Mouse (Mus musculus) hindbrain, embryonic 12.5 days (tissue): Measurements from ENCODE around the gene Ifnb1. TPM values are rescaled to one million over a fixed set of nuclear protein-coding genes. Genes with fewer than 3 reads are reported as not detected.

Experiments used
- ATAC-seq: fragments of 200-750 bp; cut with Nextera tagmentation; 2 replicates; pipeline ENCODE4 v1.8.0; 2017; ENCODE audit warnings: moderate TSS enrichment; ENCODE audit not compliant: low FRiP score
- H3K27ac ChIP-seq: fragments of 300-500 bp; sonication (generic); 2 replicates; pipeline ENCODE4 v1.5.1; 2016; ENCODE audit warnings: mild to moderate bottlenecking
- H3K27me3 ChIP-seq: fragments of 300-500 bp; sonication (generic); 2 replicates; pipeline ENCODE4 v1.6.1; 2016; ENCODE audit warnings: mild to moderate bottlenecking
- H3K36me3 ChIP-seq: fragments of 300-500 bp; sonication (generic); 2 replicates; pipeline ENCODE4 v1.6.1; 2016; ENCODE audit warnings: mild to moderate bottlenecking
- H3K4me1 ChIP-seq: fragments of 300-500 bp; sonication (generic); 2 replicates; pipeline ENCODE4 v1.6.1; 2016
- H3K4me2 ChIP-seq: fragments of 300-500 bp; sonication (generic); replicated peaks from 2 replicates; pipeline ENCODE4 v1.6.1; 2016; ENCODE audit warnings: mild to moderate bottlenecking
- H3K4me3 ChIP-seq: fragments of 300-500 bp; sonication (generic); 2 replicates; pipeline ENCODE4 v1.5.1; 2016; ENCODE audit warnings: mild to moderate bottlenecking
- H3K9ac ChIP-seq: fragments of 300-500 bp; sonication (generic); 2 replicates; pipeline ENCODE4 v1.6.1; 2016; ENCODE audit warnings: mild to moderate bottlenecking, moderate library complexity
- H3K9me3 ChIP-seq: fragments of 300-500 bp; sonication (generic); replicated peaks from 2 replicates; pipeline ENCODE4 v1.6.1; 2016; ENCODE audit warnings: mild to moderate bottlenecking
- WGBS: fragments of 180-500 bp; shearing (Covaris S2); methylation state at CpG from one replicate; pipeline ENCODE4 v1.1.7; 2016; 5-methylcytosine and 5-hydroxymethylcytosine counted together
- polyA plus RNA-seq: library from polyadenylated mRNA; unstranded; fragments of >200 nt; fragmentation: Nextera tagmentation; extraction: Ambion mirVana; gene quantifications from 2 replicates; pipeline ENCODE4 v1.2.1, GENCODE M21; 2016

Ifnb1 gene
- polyA plus RNA-seq, 1 experiment from 2014 or later = not detected

DNA sequence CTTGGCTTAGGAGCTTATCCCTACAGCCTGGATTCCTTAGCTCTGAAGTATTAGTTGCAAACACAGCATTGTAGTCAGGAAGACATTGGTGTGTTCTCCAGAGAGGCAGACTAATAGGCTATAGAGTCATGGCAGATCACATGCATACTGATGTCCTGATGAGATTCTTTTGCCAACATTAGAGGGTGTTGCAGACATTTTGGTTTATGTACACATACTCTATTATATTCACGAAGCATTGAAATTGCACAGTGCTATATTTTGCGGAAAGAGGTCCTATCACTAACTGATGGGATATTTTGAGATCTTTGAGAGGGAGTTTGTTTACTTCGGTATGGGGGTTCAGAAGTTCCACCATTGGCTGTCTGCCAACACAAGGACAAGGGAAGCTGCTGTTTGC lies 34.5 kb downstream of the Ifnb1 start:
- no peak for ATAC-seq
- H3K9me3 ChIP-seq = no peaks in the 10 kb centered on the region
- no peak overlapping the region for H3K4me2 ChIP-seq
- whole genome bisulfite sequencing = 90% methylated on average over 3 of the region's 3 CpGs
- no peak overlapping the region for H3K9ac ChIP-seq
- H3K27ac ChIP-seq = no peak overlapping the region
- H3K27me3 ChIP-seq = no peaks in the 10 kb centered on the region
- no peaks in the 10 kb centered on the region for H3K36me3 ChIP-seq
- no peaks in the 10 kb centered on the region for H3K4me1 ChIP-seq
- H3K4me3 ChIP-seq = no peak overlapping the region

DNA sequence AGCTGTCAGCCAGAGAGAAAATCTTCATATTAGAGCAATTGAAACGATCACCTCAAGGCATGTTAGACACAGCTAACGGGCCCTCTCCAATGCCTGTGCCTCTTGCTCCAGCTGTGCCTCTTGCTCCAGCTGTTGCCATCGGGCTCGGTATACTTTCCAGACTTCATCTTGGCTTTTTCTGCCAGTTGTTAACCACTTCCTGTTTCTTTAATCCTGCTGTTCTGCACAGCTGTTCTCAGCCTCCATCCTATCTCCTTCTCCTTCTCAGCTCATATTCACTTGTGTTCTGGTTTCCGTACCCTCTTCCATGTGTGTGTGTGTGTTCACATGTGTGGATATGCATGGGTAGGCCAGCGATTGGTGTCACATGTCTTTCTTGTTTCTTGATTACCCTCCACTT lies 42.4 kb downstream of the Ifnb1 start:
- no peak overlapping the region for H3K4me3 ChIP-seq
- H3K4me2 ChIP-seq = no peak overlapping the region
- H3K27me3 ChIP-seq = no peaks in the 10 kb centered on the region
- no peak for ATAC-seq
- no peaks in the 10 kb centered on the region for H3K9me3 ChIP-seq
- no peaks in the 10 kb centered on the region for H3K36me3 ChIP-seq
- no peak overlapping the region for H3K27ac ChIP-seq
- H3K9ac ChIP-seq = no peak overlapping the region
- WGBS = 76% methylated on average over 6 of the region's 6 CpGs
- no peaks in the 10 kb centered on the region for H3K4me1 ChIP-seq

DNA sequence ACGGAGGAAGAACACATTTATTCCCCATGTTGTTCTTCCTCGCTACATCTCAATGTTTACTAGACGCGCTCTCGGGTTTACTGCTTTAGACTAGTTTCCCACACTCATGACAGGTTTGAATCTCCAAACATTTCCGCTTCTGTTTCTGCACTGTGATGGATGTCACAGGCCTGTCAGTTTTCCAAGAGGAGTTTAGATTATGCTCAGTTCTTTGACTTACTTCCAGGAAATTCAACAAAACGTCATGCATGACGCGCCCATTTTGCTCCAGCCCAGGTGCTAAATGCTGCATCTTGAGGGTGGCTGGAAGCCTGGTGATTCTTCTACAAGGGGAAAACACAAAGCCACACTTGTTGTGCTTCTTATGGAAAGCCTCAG lies 43.8 kb downstream of the Ifnb1 start:
- Histone ChIP-seq H3K36me3 (no peaks in the 10 kb centered on the region), H3K4me2 (no peak overlapping the region), H3K9me3 (no peaks in the 10 kb centered on the region), H3K27ac (no peak overlapping the region), H3K9ac (no peak overlapping the region), H3K4me1 (no peaks in the 10 kb centered on the region), H3K27me3 (no peaks in the 10 kb centered on the region), H3K4me3 (no peak overlapping the region)
- 89% methylated on average over 9 of the region's 9 CpGs for WGBS
- no peak for ATAC-seq

DNA sequence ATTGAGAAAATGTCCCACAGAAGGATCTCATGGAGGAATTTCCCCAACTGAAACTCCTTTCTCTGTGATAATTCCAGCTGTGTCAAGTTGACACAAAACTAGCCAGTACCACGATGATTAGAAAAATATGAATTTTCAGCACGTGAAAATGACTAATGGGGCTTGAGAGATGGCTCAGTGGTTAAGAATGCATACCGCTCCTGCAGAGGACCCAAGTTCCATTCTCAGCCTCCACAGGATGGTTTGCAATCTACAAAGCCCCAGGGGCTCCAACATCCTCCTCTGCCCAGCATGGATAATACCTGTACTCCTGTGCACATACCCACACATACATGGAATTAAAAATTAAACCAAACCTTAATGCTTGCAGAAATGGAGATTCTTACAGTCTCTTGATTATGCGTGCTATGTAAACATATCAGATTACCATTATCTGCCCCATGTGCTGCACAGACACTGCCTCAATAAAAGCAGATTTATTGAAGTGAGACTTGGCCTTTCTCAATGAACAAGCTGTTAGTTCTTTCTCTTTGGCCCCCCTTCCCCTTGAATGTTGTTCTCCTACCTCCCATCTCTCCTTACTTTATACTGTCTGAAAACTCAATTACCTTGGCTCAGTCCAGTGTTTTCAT lies 44.3 kb downstream of the Ifnb1 start:
- 84% methylated on average over 4 of the region's 4 CpGs for WGBS
- no peak for ATAC-seq

DNA sequence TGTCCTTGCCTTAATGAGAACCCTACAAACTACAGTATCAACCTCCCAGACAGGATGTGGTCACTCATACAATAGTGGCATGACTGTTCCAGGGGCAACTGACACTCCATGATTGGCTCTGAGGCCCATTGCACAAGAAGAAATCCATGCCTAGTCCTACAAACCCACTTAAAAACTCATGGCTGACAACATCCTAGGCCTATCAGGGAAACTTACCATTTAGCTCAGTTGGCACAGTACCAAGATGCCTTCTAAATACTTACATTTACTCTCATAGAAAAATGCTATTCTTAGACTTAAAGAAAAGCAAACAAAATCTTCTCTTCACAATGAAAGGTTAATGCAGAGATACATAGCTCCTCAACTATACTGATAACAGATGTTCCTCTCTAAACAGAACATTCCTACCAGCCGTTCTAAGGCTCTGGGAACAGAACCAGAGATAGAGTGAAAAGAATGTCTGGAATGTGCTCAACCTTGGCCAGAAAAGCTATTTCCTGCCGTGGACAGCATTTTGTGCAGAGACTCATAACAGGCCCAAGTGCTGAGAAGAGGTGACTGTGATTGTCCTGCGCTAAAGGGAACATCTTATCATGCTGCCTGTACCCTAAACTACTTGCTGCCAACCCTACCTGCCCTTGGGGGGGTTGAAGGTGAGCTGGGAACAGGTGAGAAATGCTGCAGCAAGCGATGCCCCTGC lies 45.9 kb downstream of the Ifnb1 start:
- Histone ChIP-seq H3K9ac (no peak overlapping the region), H3K4me3 (no peak overlapping the region), H3K4me2 (no peak overlapping the region), H3K27ac (no peak overlapping the region), H3K27me3 (no peaks in the 10 kb centered on the region), H3K4me1 (peaks cover 4% of the 10 kb centered on the region; the same call in 1 of the 2 replicates), H3K9me3 (no peaks in the 10 kb centered on the region), H3K36me3 (no peaks in the 10 kb centered on the region)
- 73% methylated on average over 4 of the region's 4 CpGs for WGBS
- no peak for ATAC-seq

More for the DNA sequence above, 44.3 kb downstream of the Ifnb1 start:
- Histone ChIP-seq H3K27me3 (no peaks in the 10 kb centered on the region), H3K36me3 (no peaks in the 10 kb centered on the region), H3K4me3 (no peak overlapping the region), H3K9me3 (no peaks in the 10 kb centered on the region), H3K4me1 (peaks cover under 1% of the 10 kb centered on the region; the same call in 1 of the 2 replicates), H3K9ac (no peak overlapping the region), H3K27ac (no peak overlapping the region), H3K4me2 (no peak overlapping the region)

DNA sequence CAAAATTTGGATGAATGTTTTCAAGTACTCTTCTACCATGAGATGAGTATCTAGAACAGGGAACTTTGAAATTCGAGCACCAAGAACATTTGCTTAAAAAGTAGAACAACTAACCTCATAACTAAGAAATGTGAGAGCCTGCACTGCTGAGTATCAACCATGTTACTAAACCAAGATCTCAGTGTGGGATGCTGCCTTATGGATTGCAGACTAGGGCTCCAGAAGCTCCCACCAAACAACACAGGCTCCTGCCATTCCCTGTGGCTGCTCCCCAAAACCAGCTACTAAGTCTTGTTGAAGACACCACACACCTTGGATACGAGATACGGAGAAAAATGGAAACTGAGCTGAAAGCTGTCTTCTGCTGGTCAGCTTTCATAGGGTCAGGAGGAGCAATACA lies 46.5 kb downstream of the Ifnb1 start:
- Histone ChIP-seq H3K9ac (no peak overlapping the region), H3K4me3 (no peak overlapping the region), H3K27ac (no peak overlapping the region), H3K4me1 (peaks cover 4% of the 10 kb centered on the region; the same call in 1 of the 2 replicates), H3K9me3 (no peaks in the 10 kb centered on the region), H3K4me2 (no peak overlapping the region), H3K36me3 (no peaks in the 10 kb centered on the region), H3K27me3 (no peaks in the 10 kb centered on the region)
- no peak for ATAC-seq
- 85% methylated on average over 3 of the region's 3 CpGs for WGBS

Other genes starting within 250 kb of the Ifnb1 start
- 3.9 TPM in 2 replicates for gene Hacd4, start 83.8 kb downstream of the Ifnb1 start, polyA plus RNA-seq
- gene Ifna15, start 35.5 kb upstream of the Ifnb1 start, polyA plus RNA-seq = not detected in 2 replicates
- gene Ifna14, start 49.0 kb upstream of the Ifnb1 start, polyA plus RNA-seq = not detected in 2 replicates
- gene Ifna9, start 69.6 kb upstream of the Ifnb1 start, polyA plus RNA-seq = not detected in 2 replicates
- gene Ifna12, start 80.6 kb upstream of the Ifnb1 start, polyA plus RNA-seq = not detected in 2 replicates
- gene C87499, start 111.6 kb upstream of the Ifnb1 start, polyA plus RNA-seq = not detected in 2 replicates
- not detected in 2 replicates for gene Ifna13, start 121.7 kb upstream of the Ifnb1 start, polyA plus RNA-seq
- not detected in 2 replicates for gene Ifna16, start 154.2 kb upstream of the Ifnb1 start, polyA plus RNA-seq
- not detected in 2 replicates for gene Ifna2, start 161.1 kb upstream of the Ifnb1 start, polyA plus RNA-seq
- gene Ifnab, start 168.6 kb upstream of the Ifnb1 start, polyA plus RNA-seq = not detected in 2 replicates
- 1.4 and 1.9 TPM in 2 replicates for gene Gm26566, start 199.0 kb upstream of the Ifnb1 start, polyA plus RNA-seq
- 144 and 152 TPM in 2 replicates for gene Klhl9, start 199.7 kb upstream of the Ifnb1 start, polyA plus RNA-seq
- not detected in 2 replicates for gene Gm13271, start 232.1 kb upstream of the Ifnb1 start, polyA plus RNA-seq
- 0.31 and 0.39 TPM in 2 replicates for gene Gm13283, start 237.3 kb upstream of the Ifnb1 start, polyA plus RNA-seq